Mouse (Mus musculus): ENCODE data around the gene Gdf11.

Gene Gdf11

GRCm38 (mm10) chr10:128895952-128896693, 4.6 kb upstream of the Gdf11 start:
- peak; percentile 81 to 85 for DNase-seq (ENCODE audit: low spot score in 2 of 2)

DNA sequence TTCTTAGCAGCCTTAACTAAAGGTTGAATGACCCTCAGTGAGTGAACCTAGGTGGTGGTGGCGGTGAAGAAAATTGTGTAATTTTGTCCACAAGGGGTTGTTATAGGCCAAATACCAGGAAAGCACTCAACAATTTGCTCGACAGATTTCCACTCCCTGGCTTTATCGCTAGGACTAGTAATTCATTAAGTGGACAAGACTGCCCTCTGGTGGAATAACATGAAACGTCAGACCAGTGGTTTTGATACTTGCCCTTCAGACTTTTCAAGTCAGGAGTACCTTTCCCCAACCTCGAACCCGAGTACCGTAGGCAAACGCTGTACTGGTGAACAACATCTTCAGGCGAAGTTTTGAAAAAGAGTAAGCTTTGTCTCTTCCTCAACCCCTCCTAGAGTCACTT, 3.9 kb upstream of the Gdf11 start:
- DNase-seq (ENCODE audit: low spot score in 2 of 2) = peak; percentile 82 to 83

GRCm38 (mm10) chr10:128892246-128892645, 728 bp upstream of the Gdf11 start:
- no peak for DNase-seq (ENCODE audit: low spot score in 2 of 2)

DNA sequence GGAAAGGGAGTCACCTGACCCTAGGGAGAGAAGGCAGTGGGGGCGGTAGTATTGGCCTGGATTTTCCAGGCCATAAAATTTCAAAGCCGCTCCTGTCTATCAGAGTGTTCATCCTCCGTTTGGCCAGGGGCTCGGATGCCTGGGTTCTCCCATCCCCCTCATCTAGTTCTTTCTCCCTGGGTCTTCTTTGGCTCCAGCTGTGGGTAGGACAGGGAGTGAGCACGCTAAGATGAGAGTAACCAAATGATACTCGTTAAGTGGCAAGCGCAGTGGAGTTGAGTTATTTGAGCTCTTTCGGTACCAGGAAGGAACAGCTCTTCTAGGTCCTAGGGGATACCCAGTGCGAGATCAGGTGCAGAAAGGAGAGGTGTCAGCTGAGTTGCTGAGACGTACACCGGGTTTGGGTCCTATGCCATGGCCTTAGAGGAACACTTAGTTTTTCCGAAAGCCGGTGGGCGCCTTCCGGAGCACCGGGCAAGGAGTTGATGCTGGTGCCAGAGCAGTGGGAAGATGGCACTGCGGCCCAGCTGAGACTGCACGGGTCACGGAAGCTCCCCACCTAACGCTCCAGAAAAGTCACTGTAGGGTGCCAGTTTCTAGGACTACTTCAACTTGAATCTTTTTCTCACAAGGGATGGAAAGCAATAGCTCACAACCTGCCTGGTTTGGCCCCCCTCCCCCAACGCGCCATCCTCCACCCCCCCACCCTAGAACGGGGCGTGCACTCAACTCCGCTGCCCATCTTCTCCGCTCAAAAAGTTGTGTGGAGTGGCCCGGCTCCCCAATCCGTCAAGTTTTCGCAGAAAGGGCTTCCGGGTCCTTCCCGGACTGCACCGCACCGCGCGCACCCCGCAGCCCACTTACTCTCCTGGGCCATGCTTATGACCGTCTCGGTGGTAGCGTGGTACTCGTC, 879 bp downstream of the Gdf11 start:
- peak in 1 of 2 experiments; percentile 35 for DNase-seq (ENCODE audit: low spot score in 2 of 2)

DNA sequence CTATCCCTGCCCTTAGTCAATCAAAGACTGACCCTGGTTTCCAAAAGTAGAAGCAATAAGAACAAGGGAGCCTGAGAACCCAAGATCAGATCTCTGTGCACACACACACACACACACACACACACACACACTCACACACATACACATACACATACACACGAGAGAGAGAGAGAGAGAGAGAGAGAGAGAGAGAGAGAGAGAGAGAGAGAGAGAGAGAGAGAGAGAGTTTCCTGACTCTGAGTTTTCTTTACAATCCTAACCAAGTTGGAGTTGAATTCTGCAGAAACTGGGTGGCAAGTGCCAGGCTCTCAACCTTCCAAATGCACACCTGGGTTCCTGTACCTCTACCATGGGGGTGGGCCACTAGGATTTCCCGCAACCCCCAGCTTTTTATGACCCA, 1.7 kb downstream of the Gdf11 start:
- DNase-seq (ENCODE audit: low spot score in 2 of 2) = no peak

- DNase-seq (ENCODE audit: low spot score in 2 of 2) = no peak
These were observed 2.3 kb downstream of the Gdf11 start for GRCm38 (mm10) chr10:128888941-128889827.

- no peak for DNase-seq (ENCODE audit: low spot score in 2 of 2)
These were observed 9.5 kb downstream of the Gdf11 start for GRCm38 (mm10) chr10:128882067-128882466.

DNA sequence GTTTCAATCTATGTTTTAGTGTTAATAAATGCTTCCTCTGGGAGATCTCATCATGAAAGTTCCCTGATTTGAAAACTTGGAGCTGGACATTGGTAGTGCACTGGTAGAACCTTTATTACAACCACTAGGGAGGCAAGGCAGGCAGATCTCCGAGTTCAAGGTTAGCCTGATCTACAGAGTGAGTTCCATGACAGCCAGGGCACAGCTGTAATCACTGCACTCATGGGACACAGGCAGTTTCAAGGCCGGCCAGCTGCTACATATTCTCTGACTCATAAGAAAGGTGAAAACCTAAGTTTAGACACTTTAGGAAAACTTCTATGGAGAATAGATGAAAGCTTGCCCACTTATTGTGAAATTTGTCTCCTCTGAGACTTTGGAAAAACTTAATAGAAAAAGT, 12.7 kb downstream of the Gdf11 start:
- no peak for DNase-seq (ENCODE audit: low spot score in 2 of 2)

GRCm38 (mm10) chr10:128878291-128878690, 13.2 kb downstream of the Gdf11 start:
- no peak for DNase-seq (ENCODE audit: low spot score in 2 of 2)

- no peak for DNase-seq (ENCODE audit: low spot score in 2 of 2)
These were observed 21.2 kb downstream of the Gdf11 start for GRCm38 (mm10) chr10:128870341-128870740.

- no peak for DNase-seq (ENCODE audit: low spot score in 2 of 2)
These were observed 25.0 kb downstream of the Gdf11 start for GRCm38 (mm10) chr10:128866518-128866917.

DNA sequence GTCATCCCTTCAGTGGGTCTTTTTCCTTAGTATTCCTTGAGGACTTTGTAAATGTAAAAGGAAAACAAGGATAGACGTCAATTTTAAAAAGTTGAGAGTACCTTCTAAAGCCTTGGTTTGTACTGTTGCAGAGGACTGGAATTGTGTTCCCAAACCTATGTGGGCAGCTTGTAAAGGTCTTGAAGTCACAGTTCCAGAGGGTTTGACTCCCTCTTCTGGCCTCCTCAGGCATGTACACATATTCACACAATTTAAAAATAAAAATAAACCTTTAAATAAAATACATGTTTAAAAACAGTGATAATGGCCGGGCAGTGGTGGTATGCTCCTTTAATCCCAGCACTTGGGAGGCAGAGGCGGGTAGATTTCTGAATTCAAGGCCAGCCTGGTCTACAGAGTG, 25.5 kb downstream of the Gdf11 start:
- no peak for DNase-seq (ENCODE audit: low spot score in 2 of 2)

- DNase-seq (ENCODE audit: low spot score in 2 of 2) = no peak
These were observed 30.3 kb downstream of the Gdf11 start for GRCm38 (mm10) chr10:128861176-128861575.

DNA sequence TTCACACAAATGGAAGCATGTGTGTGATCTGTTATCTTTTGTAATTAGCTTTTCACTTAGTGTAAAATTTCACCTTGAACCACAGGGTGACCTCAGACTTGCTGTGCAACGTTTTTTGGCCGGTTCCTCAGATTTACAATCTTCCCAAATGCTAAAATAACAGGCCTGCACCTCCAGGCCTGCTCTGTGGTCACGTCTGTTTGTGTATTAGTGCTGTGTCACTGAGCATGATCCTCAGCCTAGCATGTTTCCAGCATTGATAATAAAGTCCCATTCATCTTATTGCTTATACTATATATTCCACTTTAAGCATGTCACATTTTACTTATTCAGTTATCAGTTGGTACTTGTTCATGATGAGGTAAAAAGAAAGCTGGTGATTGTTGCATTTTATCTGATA, 41.2 kb downstream of the Gdf11 start:
- DNase-seq (ENCODE audit: low spot score in 2 of 2) = no peak

DNA sequence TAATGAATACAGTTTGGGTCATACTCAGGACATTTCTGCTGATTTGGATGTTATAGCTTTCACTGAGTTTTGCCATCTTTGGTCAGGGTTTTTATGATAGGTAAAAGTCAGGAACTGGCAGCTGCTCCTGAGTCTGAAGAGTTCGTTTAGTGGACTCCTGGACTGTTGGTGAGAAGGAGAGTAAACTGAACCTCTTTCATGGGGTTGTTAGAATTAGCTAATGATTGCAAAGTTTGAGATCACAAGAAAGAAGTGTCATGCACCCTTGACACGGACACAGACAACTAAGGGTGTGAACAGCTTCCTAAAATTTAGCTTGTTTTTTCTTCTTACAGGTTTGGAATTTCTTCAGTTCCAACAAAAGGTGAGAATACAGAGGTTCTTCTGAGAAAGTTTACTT, 43.1 kb downstream of the Gdf11 start:
- DNase-seq (ENCODE audit: low spot score in 2 of 2) = no peak

GRCm38 (mm10) chr10:128846664-128847063, 44.9 kb downstream of the Gdf11 start:
- DNase-seq (ENCODE audit: low spot score in 2 of 2) = no peak

GRCm38 (mm10) chr10:128845516-128845915, 46.0 kb downstream of the Gdf11 start:
- no peak for DNase-seq (ENCODE audit: low spot score in 2 of 2)

DNA sequence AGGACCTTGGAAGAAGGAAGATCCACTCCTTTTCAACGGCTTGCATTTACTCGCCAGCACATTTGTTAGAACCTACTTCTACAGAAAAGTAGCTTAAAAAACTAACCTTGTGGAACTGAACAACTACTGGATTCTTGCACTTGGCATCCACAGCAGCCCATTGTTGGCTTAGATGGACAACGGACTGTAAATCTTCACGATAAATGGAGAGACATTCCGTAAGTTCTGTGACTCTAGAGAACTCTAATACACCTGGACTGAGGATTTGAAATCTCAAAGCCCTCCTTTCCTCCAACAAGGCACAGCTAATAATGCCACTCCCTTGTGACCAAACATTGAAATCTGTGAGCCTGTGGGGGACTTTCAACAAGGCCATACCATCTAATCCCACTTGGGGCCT, 48.3 kb downstream of the Gdf11 start:
- no peak for DNase-seq (ENCODE audit: low spot score in 2 of 2)

GRCm38 (mm10) chr10:128840612-128841011, 50.9 kb downstream of the Gdf11 start:
- no peak for DNase-seq (ENCODE audit: low spot score in 2 of 2)

DNA sequence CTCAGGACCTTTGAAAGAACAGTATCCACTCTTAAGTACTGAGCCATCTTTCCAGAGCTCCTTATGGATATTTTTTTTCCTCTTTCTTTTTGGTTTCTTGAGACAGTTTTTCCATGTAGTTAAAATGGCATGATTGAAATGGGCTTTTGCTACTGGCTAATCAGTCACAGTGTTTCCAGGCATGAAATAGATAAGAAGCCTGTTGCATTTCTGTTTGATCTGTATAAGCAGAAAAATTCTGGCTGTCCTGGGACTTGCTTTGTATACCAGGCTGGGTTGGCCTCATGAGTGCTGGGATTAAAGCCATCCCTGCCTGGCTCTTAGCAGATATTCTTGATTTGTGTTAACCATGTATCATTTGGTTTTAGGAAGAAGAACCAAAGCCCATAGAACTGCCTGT, 52.1 kb downstream of the Gdf11 start:
- DNase-seq (ENCODE audit: low spot score in 2 of 2) = no peak

DNA sequence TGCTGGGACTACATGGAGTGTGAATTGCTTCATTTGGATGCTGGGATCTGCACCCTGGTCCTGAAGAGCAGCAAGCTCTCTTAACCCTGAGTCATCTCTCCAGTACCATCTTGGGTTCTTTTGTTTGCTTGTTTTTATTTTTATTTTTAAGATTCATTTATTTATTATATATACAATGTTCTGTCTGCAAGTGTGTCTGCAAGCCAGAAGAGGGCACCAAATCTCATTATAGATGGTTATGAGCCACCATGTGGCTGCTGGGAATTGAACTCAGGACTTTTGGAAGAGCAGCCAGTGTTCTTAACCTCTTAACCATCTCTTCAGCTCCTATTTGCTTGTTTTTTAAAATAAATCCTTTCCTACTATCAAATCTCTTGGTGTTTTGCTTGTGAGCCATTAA, 54.1 kb downstream of the Gdf11 start:
- no peak for DNase-seq (ENCODE audit: low spot score in 2 of 2)
